Mouse (Mus musculus): ENCODE data around the gene Pitpnm1.

DNA sequence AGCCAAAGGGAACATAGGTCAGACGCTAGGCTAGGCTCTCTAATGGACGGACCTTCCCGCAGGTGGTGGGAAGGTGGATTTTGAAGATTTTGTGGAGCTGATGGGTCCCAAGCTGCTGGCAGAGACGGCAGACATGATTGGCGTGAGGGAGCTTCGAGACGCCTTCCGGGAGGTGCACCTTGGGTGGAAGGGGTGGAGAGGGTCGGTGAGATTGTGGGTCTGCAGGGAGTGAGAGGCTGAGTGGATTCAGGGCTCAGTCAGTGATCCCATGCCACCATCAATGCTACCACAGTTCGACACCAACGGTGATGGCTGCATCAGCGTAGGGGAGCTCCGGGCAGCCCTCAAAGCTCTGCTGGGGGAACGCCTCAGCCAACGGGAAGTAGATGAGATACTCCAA, 13.6 kb upstream of the Pitpnm1 start:
- no peak for TF ChIP-seq POLR2A (IDR thresholded peaks at IDR 0.05; ENCODE audit: borderline replicate concordance, insufficient read depth, low read length)
- TF ChIP-seq CTCF (IDR thresholded peaks at IDR 0.05; ENCODE audit: borderline replicate concordance, insufficient read depth, low read depth, low read length): no peak
